32 mouse cellular contexts compared by ENCODE assay signal in genomic region chr17:66619996-66620656, GRCm38 (mm10). TPM values are rescaled to one million over a fixed set of nuclear protein-coding genes. Genes with fewer than 3 reads are reported as not detected.
DNase-seq lines count a peak whose midpoint lies in the region; ATAC-seq and TF ChIP-seq lines count a peak whose summit lies in the region.
"Had no signal": no experiment of that assay in that cellular context is flagged by ENCODE, and none has a peak within 500 bp of the region (broad histone marks: within the 10 kb centered on the region; RNA-seq: fewer than 3 reads in every experiment).

No protein-coding gene starts in this region.

- no peaks in the 10 kb centered on the region for H3K9me3 ChIP-seq in hindbrain, embryonic 12.5 days (replicated peaks)
- no peaks in the 10 kb centered on the region for H3K9me3 ChIP-seq in hindbrain, embryonic 11.5 days (ENCODE audit: control insufficient read depth, low read length)
- no peaks in the 10 kb centered on the region for H3K9me3 ChIP-seq in neural tube, embryonic 13.5 days
- H3K9me3 ChIP-seq in hindbrain, embryonic 15.5 days, result no peaks in the 10 kb centered on the region
- no peaks in the 10 kb centered on the region for H3K9me3 ChIP-seq in midbrain, embryonic 16.5 days (replicated peaks; ENCODE audit: control insufficient read depth, low read length, poor library complexity, severe bottlenecking)
- H3K9me3 ChIP-seq: embryonic facial prominence, embryonic 12.5 days; heart, embryonic 10.5 days; heart, embryonic 15.5 days; limb, embryonic 10.5 days; limb, embryonic 15.5 days; liver, embryonic 13.5 days; neural tube, embryonic 12.5 days had no signal

- no peak for TF ChIP-seq POLR2A in lung, adult 2 months (IDR thresholded peaks at IDR 0.05; ENCODE audit: borderline replicate concordance, extremely low read depth, low read depth, low read length)

- H3K4me2 ChIP-seq in hindbrain, embryonic 12.5 days (replicated peaks), result no peak overlapping the region
- H3K4me2 ChIP-seq in hindbrain, embryonic 11.5 days (replicated peaks; ENCODE audit: low read depth, low read length), result no peak overlapping the region
- H3K4me2 ChIP-seq in neural tube, embryonic 13.5 days, result no peak overlapping the region
- H3K4me2 ChIP-seq in hindbrain, embryonic 15.5 days, result no peak overlapping the region
- no peak overlapping the region for H3K4me2 ChIP-seq in midbrain, embryonic 16.5 days (ENCODE audit: low read length)
- H3K4me2 ChIP-seq: embryonic facial prominence, embryonic 12.5 days; heart, embryonic 15.5 days; limb, embryonic 15.5 days; liver, embryonic 13.5 days; neural tube, embryonic 12.5 days had no signal

- no peak overlapping the region for H3K4me3 ChIP-seq in hindbrain, embryonic 12.5 days
- no peak overlapping the region for H3K4me3 ChIP-seq in hindbrain, embryonic 11.5 days (ENCODE audit: low read depth, low read length)
- H3K4me3 ChIP-seq in neural tube, embryonic 13.5 days, result no peak overlapping the region
- H3K4me3 ChIP-seq in hindbrain, embryonic 15.5 days, result no peak overlapping the region
- no peak overlapping the region for H3K4me3 ChIP-seq in midbrain, embryonic 16.5 days (ENCODE audit: low read depth, low read length)
- no peak overlapping the region for H3K4me3 ChIP-seq in lung, adult 2 months (replicated peaks; ENCODE audit: extremely low read depth, low read depth, low read length)
- H3K4me3 ChIP-seq: embryonic facial prominence, embryonic 12.5 days; heart, embryonic 10.5 days; heart, embryonic 15.5 days; limb, embryonic 10.5 days; limb, embryonic 15.5 days; liver, embryonic 13.5 days; neural tube, embryonic 12.5 days had no signal

- DNase-seq in hindbrain, embryonic 11.5 days (ENCODE audit: low spot score), result no peak
- DNase-seq in neural tube, embryonic 10.5 days (ENCODE audit: extremely low spot score, low spot score), result no peak
- no peak for DNase-seq in cerebellum, adult 9-11 months
- DNase-seq in lung, adult 2 months, result no peak
- DNase-seq: adrenal gland, postnatal 10 days; cerebellum, adult 11 months; cerebellum, adult 9-10 months; embryo, embryonic 11 days; gastrocnemius, postnatal 14 days; heart, postnatal 36 days; kidney, adult 2 months; kidney, postnatal 4 days; liver, embryonic 13.5 days; lung, adult 18-20 months; lung, postnatal 10 days; right cerebral cortex, adult 18-20 months; spleen, adult 18-20 months; thymus, adult 18-20 months; thymus, postnatal 25 days had no signal

- H3K27me3 ChIP-seq in hindbrain, embryonic 12.5 days, result no peaks in the 10 kb centered on the region
- no peaks in the 10 kb centered on the region for H3K27me3 ChIP-seq in hindbrain, embryonic 11.5 days (ENCODE audit: control insufficient read depth, insufficient read depth, low read length)
- no peaks in the 10 kb centered on the region for H3K27me3 ChIP-seq in neural tube, embryonic 13.5 days
- H3K27me3 ChIP-seq in hindbrain, embryonic 15.5 days, result no peaks in the 10 kb centered on the region
- no peaks in the 10 kb centered on the region for H3K27me3 ChIP-seq in midbrain, embryonic 16.5 days (ENCODE audit: control insufficient read depth, insufficient read depth, low read depth, low read length)
- H3K27me3 ChIP-seq: embryonic facial prominence, embryonic 12.5 days; heart, embryonic 15.5 days; limb, embryonic 15.5 days; liver, embryonic 13.5 days; neural tube, embryonic 12.5 days had no signal

- no peak overlapping the region; the same call in 1 of the 2 replicates for H3K27ac ChIP-seq in hindbrain, embryonic 12.5 days
- H3K27ac ChIP-seq in hindbrain, embryonic 11.5 days (ENCODE audit: low read depth, low read length), result no peak overlapping the region
- no peak overlapping the region; the same call in 1 of the 2 replicates for H3K27ac ChIP-seq in neural tube, embryonic 13.5 days (replicated peaks)
- no peak overlapping the region for H3K27ac ChIP-seq in hindbrain, embryonic 15.5 days (replicated peaks)
- H3K27ac ChIP-seq in midbrain, embryonic 16.5 days (ENCODE audit: low read length), result no peak overlapping the region
- H3K27ac ChIP-seq: embryonic facial prominence, embryonic 12.5 days; heart, embryonic 10.5 days; heart, embryonic 15.5 days; limb, embryonic 10.5 days; limb, embryonic 15.5 days; liver, embryonic 13.5 days; macrophage; neural tube, embryonic 12.5 days had no signal

- no peak overlapping the region for H3K9ac ChIP-seq in hindbrain, embryonic 12.5 days
- H3K9ac ChIP-seq in hindbrain, embryonic 11.5 days (ENCODE audit: low read depth, low read length), result no peak overlapping the region
- no peak overlapping the region for H3K9ac ChIP-seq in neural tube, embryonic 13.5 days
- no peak overlapping the region for H3K9ac ChIP-seq in hindbrain, embryonic 15.5 days
- H3K9ac ChIP-seq in midbrain, embryonic 16.5 days (ENCODE audit: low read depth, low read length), result peak overlapping the region; percentile 34; the same call in 1 of the 2 replicates
- H3K9ac ChIP-seq: embryonic facial prominence, embryonic 12.5 days; heart, embryonic 15.5 days; limb, embryonic 15.5 days; liver, embryonic 13.5 days; neural tube, embryonic 12.5 days had no signal

- no peaks in the 10 kb centered on the region for H3K36me3 ChIP-seq in hindbrain, embryonic 12.5 days
- H3K36me3 ChIP-seq in hindbrain, embryonic 11.5 days (ENCODE audit: control insufficient read depth, insufficient read depth, low read length), result no peaks in the 10 kb centered on the region
- H3K36me3 ChIP-seq in neural tube, embryonic 13.5 days, result no peaks in the 10 kb centered on the region
- H3K36me3 ChIP-seq in hindbrain, embryonic 15.5 days, result no peaks in the 10 kb centered on the region
- H3K36me3 ChIP-seq in midbrain, embryonic 16.5 days (ENCODE audit: control insufficient read depth, insufficient read depth, low read length), result no peaks in the 10 kb centered on the region
- H3K36me3 ChIP-seq: embryonic facial prominence, embryonic 12.5 days; heart, embryonic 10.5 days; heart, embryonic 15.5 days; limb, embryonic 10.5 days; limb, embryonic 15.5 days; liver, embryonic 13.5 days; neural tube, embryonic 12.5 days had no signal

- 63% methylated on average over 13 of the region's 13 CpGs for WGBS in hindbrain, embryonic 12.5 days
- WGBS in hindbrain, embryonic 11.5 days, result 74% methylated on average over 13 of the region's 13 CpGs
- 56% methylated on average over 13 of the region's 13 CpGs for WGBS in neural tube, embryonic 13.5 days
- 49% methylated on average over 13 of the region's 13 CpGs for WGBS in hindbrain, embryonic 15.5 days
- 50% methylated on average over 13 of the region's 13 CpGs for WGBS in midbrain, embryonic 16.5 days
- WGBS in lung, adult 2 months, result 82% methylated on average over 13 of the region's 13 CpGs

- ATAC-seq in hindbrain, embryonic 12.5 days (ENCODE audit: low FRiP score), result peak; percentile 46; the same call in 1 of the 2 replicates
- no peak for ATAC-seq in hindbrain, embryonic 11.5 days (ENCODE audit: low FRiP score)
- ATAC-seq in neural tube, embryonic 13.5 days (ENCODE audit: low read depth), result peak; percentile 59; the same call in 1 of the 2 replicates
- ATAC-seq in hindbrain, embryonic 15.5 days (ENCODE audit: low FRiP score, low read depth), result 0 out of 2 replicates have a peak, but pooled peaks have one; percentile 15
- peak; percentile 58 for ATAC-seq in midbrain, embryonic 16.5 days
- ATAC-seq: inflammation-experienced regulatory T-cells, adult 6 months; Patski had no signal

- TF ChIP-seq CTCF in lung, adult 2 months (IDR thresholded peaks at IDR 0.05; ENCODE audit: insufficient read depth, low read length), result no peak

- H3K4me1 ChIP-seq in hindbrain, embryonic 12.5 days, result peaks cover 4% of the 10 kb centered on the region; the same call in 1 of the 2 replicates
- H3K4me1 ChIP-seq in hindbrain, embryonic 11.5 days (replicated peaks; ENCODE audit: control insufficient read depth, insufficient read depth, low read length), result no peaks in the 10 kb centered on the region
- peaks cover 13% of the 10 kb centered on the region for H3K4me1 ChIP-seq in neural tube, embryonic 13.5 days (replicated peaks)
- 0 out of 2 replicates have a peak, but pooled peaks cover 4% of the 10 kb centered on the region for H3K4me1 ChIP-seq in hindbrain, embryonic 15.5 days (replicated peaks)
- peaks cover 3% of the 10 kb centered on the region; the same call in 1 of the 2 replicates for H3K4me1 ChIP-seq in midbrain, embryonic 16.5 days (ENCODE audit: control insufficient read depth, insufficient read depth, low read length)
- no peaks in the 10 kb centered on the region for H3K4me1 ChIP-seq in lung, adult 2 months (ENCODE audit: control insufficient read depth, insufficient read depth, low read length)
- H3K4me1 ChIP-seq: embryonic facial prominence, embryonic 12.5 days; heart, embryonic 10.5 days; heart, embryonic 15.5 days; limb, embryonic 10.5 days; limb, embryonic 15.5 days; liver, embryonic 13.5 days; neural tube, embryonic 12.5 days had no signal

RNA-seq across cellular contexts. Expression of gene Themis3, which starts 25.7 kb away (rescaled TPM):
- not detected in 2 replicates for polyA plus RNA-seq in hindbrain, embryonic 12.5 days (2016; fragmentation: Nextera tagmentation; extraction: Ambion mirVana)
- polyA plus RNA-seq in hindbrain, embryonic 11.5 days (2014; fragmentation: Nextera tagmentation; extraction: Ambion mirVana), result 0.11 TPM in 1 of 2 replicates, not detected in the other
- not detected in 2 replicates for polyA plus RNA-seq in neural tube, embryonic 13.5 days (2015; fragmentation: Nextera tagmentation; extraction: Ambion mirVana)
- polyA plus RNA-seq in hindbrain, embryonic 15.5 days (2015; fragmentation: Nextera tagmentation; extraction: Ambion mirVana), result 0.05 TPM in 1 of 2 replicates, not detected in the other
- polyA plus RNA-seq in midbrain, embryonic 16.5 days (2015; fragmentation: Nextera tagmentation; extraction: Ambion mirVana), result not detected in 2 replicates
- polyA plus RNA-seq in lung, adult 2 months (2012; rRNA removed), result 0.08 and 0.16 TPM in 2 replicates
- polyA plus RNA-seq: embryonic facial prominence, embryonic 12.5 days; heart, embryonic 10.5 days; inflammation-experienced regulatory T-cells, adult 6 months; kidney, adult 2 months; limb, embryonic 10.5 days; liver, embryonic 13.5 days; macrophage; neural tube, embryonic 12.5 days; Patski had no signal
